Mouse (Mus musculus): ENCODE data around the gene Cic. TPM values are rescaled to one million over a fixed set of nuclear protein-coding genes. Genes with fewer than 3 reads are reported as not detected.

Gene Cic
- total RNA-seq, 2 experiments from 2014 or later, result 38.2 to 44.1 TPM

DNA sequence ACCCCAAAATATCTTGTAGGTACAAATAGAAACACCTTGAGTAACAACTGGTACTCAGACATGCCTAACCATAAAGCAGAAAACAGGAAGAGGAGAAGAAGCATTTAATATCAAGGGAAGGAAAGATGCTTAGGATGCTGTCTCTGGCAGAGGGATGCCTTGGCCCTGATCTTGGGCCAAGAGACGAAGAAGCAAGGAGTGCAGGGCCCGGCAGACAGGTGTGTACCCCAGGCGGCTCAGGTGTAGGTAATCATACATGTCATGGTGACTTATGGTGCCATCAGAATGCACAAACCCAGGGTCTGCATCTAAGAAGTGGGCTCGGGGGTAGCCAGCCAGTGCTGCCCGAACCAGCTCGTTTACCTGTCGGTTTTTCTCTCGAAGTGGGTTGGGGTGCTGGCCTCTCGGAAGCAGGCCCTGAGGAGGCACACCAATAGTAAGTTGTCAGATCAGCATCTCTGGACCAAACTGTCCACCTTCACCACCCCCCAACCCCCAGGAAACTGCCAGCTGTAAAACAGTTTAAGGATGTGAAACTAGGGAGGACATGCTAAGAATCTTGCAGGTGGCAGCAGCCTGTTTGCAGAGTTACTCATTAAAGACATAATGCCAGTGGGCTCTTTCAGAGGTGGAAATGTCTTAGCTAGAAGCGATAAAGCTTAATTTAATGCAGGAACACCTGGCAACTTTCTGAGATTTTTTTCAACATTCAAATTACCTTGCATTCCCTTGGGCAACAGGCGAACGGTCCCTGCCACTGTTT lies 27.6 kb downstream of the Cic start:
- no peak for DNase-seq
- intact Hi-C loops (cut with DNase I; ENCODE audit: low total_unique reads), result no loop called here

- no peak for DNase-seq
- intact Hi-C loops (cut with DNase I; ENCODE audit: low total_unique reads), result no loop called here
Measured at GRCm38 (mm10) chr7:25296945-25297453, 29.5 kb downstream of the Cic start.

GRCm38 (mm10) chr7:25297454-25298325 lies 30.2 kb downstream of the Cic start, which contains the start of gene Pafah1b3:
Gene Pafah1b3 (minus strand): TSS chr7:25297986.
- peak; percentile 63 for DNase-seq
- intact Hi-C loops (cut with DNase I; ENCODE audit: low total_unique reads), result no loop called here

DNA sequence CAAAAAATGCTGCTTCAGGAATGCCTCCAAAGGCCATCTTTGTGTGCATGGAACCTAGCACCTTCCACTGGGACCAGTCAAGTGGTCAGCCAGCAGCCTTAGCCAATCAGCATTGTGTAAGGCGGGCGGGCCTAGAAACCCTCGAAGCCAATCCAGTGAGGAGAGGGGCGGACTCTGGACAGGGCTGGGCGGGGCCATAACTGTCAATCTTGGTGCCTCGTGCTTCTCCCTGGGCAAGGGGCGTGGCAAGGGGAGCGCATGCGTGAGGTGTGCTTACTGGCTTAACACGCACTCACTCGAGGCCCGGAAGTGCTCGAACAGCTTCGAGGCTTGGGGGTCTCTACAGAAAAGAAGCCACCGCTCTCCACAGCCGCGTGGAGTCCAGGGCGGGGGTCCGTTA lies 33.6 kb downstream of the Cic start, which contains the start of gene Prr19:
Gene Prr19 (plus strand): TSS at position 349 of the 400 bp plus-strand sequence.
- DNase-seq, result no peak
- intact Hi-C loops (cut with DNase I; ENCODE audit: low total_unique reads), result no loop called here

- DNase-seq, result no peak
- intact Hi-C loops (cut with DNase I; ENCODE audit: low total_unique reads), result no loop called here
Measured at GRCm38 (mm10) chr7:25303003-25303684, 35.6 kb downstream of the Cic start.

- intact Hi-C loops (cut with DNase I; ENCODE audit: low total_unique reads), result no loop called here
- DNase-seq, result no peak
Measured at GRCm38 (mm10) chr7:25303685-25304006, 36.1 kb downstream of the Cic start.

DNA sequence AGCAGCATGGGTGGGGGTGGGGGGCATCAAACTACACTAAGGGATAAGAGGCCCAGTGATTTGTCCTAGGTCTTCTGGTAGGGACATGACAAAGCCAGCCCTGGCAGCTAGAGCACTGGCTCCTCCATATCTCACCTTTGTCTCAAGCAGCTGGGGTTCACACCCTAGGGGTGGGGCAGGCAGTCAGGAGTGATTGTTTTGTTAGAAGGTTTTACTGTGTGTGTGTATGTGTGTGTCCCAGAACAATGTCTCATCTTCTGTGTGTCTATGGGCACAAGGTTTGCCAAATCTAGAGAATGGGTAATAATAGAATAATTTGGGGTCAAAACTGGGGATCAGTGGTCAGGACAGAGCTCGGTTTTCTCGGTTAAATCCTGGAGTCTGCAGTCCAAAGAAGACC lies 38.0 kb downstream of the Cic start:
- intact Hi-C loops (cut with DNase I; ENCODE audit: low total_unique reads), result no loop called here
- no peak for DNase-seq

GRCm38 (mm10) chr7:25305956-25306613 lies 38.6 kb downstream of the Cic start, which contains the start of gene Tmem145:
Gene Tmem145 (plus strand): TSS chr7:25306106.
- intact Hi-C loops (cut with DNase I; ENCODE audit: low total_unique reads), result no loop called here
- DNase-seq, result peak; percentile 36

DNA sequence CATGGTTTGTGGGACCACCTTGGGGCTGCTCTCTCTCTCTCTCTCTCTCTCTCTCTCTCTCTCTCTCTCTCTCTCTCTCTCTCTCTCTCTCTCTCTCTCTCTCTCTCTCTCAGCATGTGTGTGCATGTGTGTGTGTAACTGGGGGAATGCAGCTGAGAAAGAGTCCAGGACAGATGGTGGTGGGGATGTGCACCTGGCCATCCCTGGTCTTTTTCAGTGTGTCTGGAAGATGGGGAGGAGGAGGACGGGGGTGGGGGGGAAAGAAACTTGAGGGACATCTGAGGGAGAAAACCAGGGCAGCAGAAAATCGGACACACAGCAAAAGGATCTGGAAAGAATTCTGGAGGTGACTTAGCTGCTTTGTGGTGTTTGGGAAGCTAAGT lies 39.1 kb downstream of the Cic start:
- intact Hi-C loops (cut with DNase I; ENCODE audit: low total_unique reads), result no loop called here
- DNase-seq, result no peak

- intact Hi-C loops (cut with DNase I; ENCODE audit: low total_unique reads), result no loop called here
- DNase-seq, result no peak
Measured at GRCm38 (mm10) chr7:25308702-25309318, 41.3 kb downstream of the Cic start.

DNA sequence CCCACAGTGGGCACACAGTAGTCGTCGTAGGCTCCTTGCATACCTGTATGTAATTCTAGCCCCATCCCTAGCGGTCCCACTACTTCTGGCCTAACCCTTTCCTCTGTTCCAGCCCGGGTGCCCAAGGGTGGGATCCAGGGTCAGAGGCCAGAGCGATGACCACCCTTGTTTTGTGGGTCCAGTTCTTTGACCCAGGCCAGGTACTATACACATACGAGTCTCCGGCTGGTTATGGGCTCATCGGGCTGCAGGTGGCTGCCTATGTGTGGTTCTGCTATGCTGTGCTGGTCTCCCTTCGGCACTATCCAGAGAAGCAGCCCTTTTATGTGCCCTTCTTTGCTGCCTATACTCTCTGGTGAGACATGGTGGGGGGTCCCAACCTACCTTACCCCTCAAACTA lies 41.9 kb downstream of the Cic start:
- DNase-seq, result no peak
- intact Hi-C loops (cut with DNase I; ENCODE audit: low total_unique reads), result no loop called here

DNA sequence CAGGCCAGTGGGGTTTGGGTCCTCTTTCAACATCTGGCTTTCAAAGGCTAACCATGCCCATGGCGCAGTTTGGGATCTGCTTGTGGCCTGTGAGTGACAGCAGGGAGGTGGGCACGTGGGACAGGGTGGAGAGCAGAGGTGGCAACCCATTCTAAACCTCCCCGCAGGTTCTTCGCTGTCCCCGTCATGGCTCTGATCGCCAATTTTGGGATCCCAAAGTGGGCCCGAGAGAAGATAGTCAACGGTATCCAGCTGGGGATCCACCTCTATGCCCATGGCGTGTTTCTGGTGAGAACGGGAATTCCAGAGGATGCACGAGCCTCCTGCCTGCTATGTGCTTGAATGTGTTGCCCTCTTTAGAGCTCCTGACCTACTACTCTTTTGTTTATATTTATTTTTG lies 43.7 kb downstream of the Cic start:
- intact Hi-C loops (cut with DNase I; ENCODE audit: low total_unique reads), result loop anchor here (10.0 kb wide), 2 partner anchors 66 to 176 kb away; no protein-coding TSS in a partner anchor
- no peak for DNase-seq

DNA sequence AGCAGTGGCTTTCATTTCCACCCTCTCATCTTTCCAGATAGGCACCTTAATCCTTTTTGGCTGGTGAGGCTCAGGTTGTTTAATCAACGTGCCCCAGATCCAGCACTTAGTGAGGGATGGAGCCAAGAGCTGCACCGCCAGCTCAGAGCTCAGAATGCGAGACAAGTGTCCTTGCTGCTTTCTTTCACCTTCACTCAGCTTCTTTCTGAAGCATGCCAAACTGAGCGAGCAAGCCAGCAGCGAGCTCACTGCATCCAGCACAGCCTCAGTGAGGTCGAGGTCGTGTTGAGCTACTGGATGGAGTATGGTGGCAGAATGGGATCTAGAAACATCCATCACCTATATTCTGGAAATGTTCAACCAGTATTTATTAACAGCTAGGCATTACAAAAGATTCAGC lies 45.8 kb downstream of the Cic start:
- no peak for DNase-seq
- intact Hi-C loops (cut with DNase I; ENCODE audit: low total_unique reads), result loop anchor here (10.0 kb wide), 2 partner anchors 69 to 179 kb away; no protein-coding TSS in a partner anchor

DNA sequence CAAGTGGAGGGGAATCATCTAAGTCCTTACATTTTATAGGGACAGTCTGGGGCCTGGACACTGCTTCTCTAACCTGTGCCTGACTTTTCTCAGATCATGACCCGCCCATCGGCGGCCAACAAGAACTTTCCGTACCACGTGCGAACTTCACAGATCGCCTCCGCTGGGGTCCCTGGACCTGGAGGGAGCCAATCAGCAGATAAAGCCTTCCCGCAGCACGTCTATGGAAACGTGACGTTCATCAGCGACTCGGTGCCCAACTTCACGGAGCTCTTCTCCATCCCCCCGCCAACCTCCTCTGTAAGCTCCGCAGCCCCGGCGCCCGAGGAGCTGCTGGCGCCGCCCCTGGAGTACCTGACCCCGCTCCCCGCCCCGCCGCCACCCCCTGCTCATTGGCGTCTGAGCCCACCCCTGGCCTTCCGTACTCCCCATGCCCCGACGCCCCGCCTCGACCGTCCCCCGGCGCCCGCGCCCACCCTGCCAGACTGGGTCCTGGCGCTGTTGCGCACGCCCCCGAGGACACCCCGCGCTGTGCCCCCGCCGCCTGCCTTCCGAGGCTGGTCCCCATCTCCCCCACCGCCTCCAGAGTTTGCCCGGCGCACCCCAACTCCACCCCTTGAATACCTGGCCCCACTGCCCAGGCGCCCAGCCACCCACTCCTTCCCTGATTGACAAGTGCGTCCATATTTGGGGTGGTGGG lies 47.3 kb downstream of the Cic start:
- no peak for DNase-seq
- intact Hi-C loops (cut with DNase I; ENCODE audit: low total_unique reads), result loop anchor here (10.0 kb wide), 2 partner anchors 70 to 180 kb away; no protein-coding TSS in a partner anchor

GRCm38 (mm10) chr7:25315306-25316041 lies 48.0 kb downstream of the Cic start:
- no peak for DNase-seq
- intact Hi-C loops (cut with DNase I; ENCODE audit: low total_unique reads), result loop anchor here (10.0 kb wide), 2 partner anchors 71 to 181 kb away; no protein-coding TSS in a partner anchor

GRCm38 (mm10) chr7:25316532-25317445 lies 49.3 kb downstream of the Cic start, which contains the start of gene Megf8:
Gene Megf8 (plus strand): TSS chr7:25317164.
- intact Hi-C loops (cut with DNase I; ENCODE audit: low total_unique reads), result loop anchor here (10.0 kb wide), 2 partner anchors 72 to 182 kb away; no protein-coding TSS in a partner anchor
- peak; percentile 94 for DNase-seq
